Mouse (Mus musculus): ENCODE data around the gene Plxnb3.
"Not testable (repeated sequence)": the region's sequence is repeated elsewhere in the genome, so short reads cannot be mapped to it uniquely, and the experiment has no call there.

Plxnb3 gene

DNA sequence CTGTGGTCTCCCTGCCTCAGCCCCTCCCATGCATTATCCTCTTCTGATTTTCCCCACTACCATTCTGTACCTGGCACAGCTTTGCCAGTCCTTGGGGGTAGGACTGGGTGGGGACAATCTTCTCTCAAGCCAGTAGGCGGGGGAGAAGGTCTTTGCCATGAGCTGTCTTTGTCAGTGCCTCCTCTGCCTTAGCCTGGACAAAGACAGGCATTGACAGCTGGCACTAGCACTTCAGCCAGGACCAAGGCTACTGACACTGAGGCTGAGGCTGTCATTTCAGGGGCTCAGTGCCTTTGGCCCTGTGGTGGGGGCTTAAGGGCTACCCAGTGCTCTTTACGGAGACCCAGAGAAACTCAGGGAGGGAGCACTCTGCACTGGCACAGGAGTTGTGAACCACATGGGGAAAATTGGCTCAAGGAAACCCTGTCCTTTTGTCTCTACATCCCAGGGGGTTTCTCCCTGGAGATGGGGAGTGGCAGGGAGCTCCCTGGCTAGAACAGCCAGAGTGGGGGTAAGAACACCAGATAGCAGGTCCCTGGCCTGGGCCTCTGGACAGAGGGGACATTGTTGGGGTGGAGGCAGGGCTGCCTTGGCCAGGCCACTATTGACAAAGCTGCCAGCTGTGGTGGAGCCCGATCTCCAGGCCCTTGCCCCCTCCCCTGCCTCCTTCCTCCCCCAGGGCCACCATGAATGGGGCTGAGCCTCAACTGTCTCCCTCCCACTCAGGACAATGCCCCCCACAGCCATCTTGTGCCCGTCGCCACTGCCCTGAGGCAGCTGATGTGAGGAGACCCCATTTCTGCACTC lies at the start of gene Plxnb3:
Plxnb3 (plus strand) TSS at position 757 of the 807 bp plus-strand sequence.
- no peak for DNase-seq (ENCODE audit: low spot score in 2 of 2)

DNA sequence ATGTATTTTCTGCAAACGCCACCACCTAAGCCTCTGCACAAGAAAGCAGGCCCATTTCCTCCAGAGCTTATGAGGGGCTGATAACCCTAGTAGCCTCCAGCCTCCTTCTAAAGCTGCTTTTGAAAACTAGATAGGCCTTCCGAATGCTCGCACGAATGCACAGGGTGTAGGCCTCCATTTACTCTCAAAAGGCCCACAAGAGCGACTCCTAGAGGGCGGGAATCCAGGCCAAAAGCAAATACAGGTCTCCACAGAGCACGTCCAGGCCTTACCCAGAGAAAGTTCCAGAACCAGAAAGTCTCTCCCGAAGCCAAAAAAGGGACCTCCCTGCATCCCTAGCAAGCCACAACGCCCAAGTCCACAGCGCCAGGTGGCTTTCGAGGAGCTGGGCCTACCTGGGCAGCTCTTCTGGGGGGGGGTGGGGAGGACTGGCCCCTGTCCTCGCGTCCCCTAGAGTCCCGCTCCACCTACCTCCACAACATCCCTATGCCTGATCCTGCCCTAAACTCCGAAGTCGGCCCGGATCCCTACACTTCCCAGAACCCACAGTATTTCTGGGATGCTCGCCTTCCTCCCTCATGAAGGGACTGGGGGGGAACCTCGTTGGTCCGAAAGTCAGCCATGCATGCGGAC lies 41.3 kb upstream of the Plxnb3 start:
- DNase-seq (ENCODE audit: low spot score in 2 of 2): peak; percentile 38 to 41

- DNase-seq (ENCODE audit: low spot score in 2 of 2): peak; percentile 92 to 94
Measured at GRCm38 (mm10) chrX:73716109-73716661, 40.7 kb upstream of the Plxnb3 start, which contains the start of the genes Bcap31 and Abcd1. TSS of gene Bcap31 (minus strand) at chrX:73716175. TSS of gene Abcd1 (plus strand) at chrX:73716597.

- peak; percentile 21 to 32 for DNase-seq (ENCODE audit: low spot score in 2 of 2)
Measured at GRCm38 (mm10) chrX:73716709-73717545, 40.0 kb upstream of the Plxnb3 start.

- peak; percentile 31 to 35 for DNase-seq (ENCODE audit: low spot score in 2 of 2)
Measured at GRCm38 (mm10) chrX:73717667-73718066, 39.2 kb upstream of the Plxnb3 start.

- DNase-seq (ENCODE audit: low spot score in 2 of 2): peak in 1 of 2 experiments; percentile 22
Measured at GRCm38 (mm10) chrX:73718271-73718670, 38.6 kb upstream of the Plxnb3 start.

DNA sequence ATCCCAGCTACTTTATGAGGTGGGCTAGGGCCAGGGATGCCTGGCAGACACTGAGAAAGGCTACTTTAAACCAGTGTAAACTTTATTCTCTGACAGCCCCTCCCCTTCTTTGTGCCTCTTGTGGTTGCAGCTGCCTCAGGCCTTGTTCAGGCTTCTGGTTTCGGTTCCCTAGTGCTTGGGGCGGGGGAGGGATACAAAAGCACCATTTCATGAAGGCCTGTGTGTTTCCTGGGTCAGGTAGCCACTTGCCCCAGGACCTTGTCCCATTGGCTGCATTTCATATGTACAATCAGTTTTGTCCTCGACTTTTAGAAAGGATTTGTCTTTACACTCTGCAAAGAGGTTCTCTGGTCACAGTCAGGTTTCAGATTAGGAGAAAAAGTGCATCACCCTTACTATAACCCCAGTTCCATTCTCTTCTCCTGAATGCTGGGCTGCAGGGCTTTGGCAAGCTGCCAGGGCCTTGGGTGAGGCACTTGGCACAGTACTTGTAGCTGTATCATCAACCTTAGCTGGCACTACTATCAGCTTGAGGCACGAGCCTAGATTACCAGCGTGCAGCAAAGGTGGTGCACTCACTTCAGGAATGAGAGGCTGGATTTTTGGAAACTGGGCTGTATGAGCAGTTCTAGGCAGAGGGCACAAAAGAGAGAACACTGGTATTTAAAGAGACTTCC lies 38.1 kb upstream of the Plxnb3 start:
- DNase-seq (ENCODE audit: low spot score in 2 of 2): peak; percentile 29 to 43

DNA sequence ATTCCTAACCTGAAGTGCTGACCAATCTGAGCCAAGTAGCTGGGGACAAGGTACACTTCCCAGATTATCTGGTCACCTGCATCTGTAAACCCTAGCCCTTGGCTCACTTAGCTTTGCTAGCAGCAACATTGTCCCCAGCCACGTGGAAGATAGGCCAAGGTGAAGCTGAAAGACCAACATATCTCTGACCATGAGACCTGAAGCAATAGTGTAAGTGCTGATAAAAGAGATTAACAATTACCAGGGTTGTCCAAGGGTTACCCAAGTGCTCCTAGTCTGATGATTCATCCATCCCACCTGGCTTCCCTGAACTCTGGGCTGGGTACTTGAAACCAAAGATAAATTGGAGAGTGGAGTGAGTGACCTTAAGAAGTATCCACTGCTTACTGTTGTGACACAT lies 26.0 kb upstream of the Plxnb3 start:
- DNase-seq (ENCODE audit: low spot score in 2 of 2): no peak

DNA sequence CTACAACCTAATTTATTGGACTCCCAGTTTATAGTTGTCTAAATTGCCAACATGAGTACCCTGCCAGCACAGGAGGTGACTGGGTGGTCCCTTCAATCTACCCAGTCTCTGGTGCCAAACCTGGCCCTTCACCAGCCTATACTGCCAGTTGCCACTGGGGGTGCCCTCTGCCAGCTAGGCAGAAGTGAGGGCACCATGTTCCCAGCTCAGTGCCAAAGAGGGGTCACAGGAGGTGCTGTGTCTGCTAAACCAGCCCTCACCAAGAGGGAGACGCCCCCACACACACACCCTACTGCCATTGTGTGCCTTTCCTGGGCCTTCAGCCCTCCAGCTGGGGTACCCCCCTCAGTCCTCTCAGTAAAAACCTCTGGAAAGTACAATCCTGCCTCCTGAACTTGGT lies 18.7 kb upstream of the Plxnb3 start:
- DNase-seq (ENCODE audit: low spot score in 2 of 2): peak in 1 of 2 experiments; percentile 22

GRCm38 (mm10) chrX:73739151-73739550 lies 17.7 kb upstream of the Plxnb3 start:
- no peak for DNase-seq (ENCODE audit: low spot score in 2 of 2)

- DNase-seq (ENCODE audit: low spot score in 2 of 2): not testable (repeated sequence)
Measured at GRCm38 (mm10) chrX:73739841-73740240, 17.0 kb upstream of the Plxnb3 start.

DNA sequence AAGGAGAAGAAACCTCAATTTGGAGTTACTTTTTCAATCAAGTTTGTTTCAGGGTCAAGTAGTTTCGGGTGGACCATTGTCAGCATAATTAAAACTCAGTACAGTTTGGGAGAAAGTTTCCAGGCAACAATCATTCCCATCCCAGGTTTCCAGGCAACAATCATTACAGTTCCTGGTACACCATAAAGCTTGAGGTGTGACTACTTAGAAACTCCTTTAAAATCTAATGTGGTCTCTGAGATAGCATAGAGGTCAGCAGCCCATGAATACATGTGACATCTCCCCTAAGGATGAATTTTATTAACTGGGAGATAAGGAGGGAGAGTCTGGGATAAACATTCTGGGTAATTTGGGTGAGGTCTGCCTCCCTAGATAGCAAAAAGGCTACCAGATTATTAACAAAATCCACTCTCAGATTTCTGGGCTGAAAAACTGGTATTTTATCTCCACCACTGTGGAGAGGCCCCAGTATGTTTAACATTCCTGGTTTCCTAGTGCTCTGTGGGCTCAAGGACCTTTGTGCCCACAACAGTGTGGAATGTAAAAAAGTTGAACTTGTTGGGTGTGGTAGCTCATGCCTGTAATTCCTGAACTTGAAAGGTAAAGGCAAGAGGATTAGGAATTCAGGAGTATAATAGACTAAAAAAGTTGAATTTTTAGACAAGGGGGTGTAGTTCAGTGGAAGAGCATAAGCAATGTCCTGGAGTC lies 12.0 kb upstream of the Plxnb3 start:
- DNase-seq (ENCODE audit: low spot score in 2 of 2): no peak

DNA sequence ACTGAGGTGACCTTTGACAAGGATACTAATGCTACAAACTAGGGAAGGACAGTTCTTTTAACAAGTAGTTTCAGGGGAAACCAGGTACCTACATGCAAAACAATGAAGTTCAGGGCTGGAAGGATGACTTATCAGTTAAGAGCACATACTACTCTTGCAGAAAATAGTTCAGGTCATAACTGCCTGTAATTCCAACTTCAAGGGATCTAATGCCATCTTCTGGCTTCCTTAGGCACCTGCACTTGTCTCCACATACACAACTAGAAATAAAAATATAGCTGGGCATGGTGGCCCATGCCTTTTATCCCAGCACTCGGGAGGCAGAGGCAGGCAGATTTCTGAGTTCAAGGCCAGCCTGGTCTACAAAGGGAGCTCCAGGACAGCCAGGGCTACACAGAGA lies 7.9 kb upstream of the Plxnb3 start:
- DNase-seq (ENCODE audit: low spot score in 2 of 2): no peak

DNA sequence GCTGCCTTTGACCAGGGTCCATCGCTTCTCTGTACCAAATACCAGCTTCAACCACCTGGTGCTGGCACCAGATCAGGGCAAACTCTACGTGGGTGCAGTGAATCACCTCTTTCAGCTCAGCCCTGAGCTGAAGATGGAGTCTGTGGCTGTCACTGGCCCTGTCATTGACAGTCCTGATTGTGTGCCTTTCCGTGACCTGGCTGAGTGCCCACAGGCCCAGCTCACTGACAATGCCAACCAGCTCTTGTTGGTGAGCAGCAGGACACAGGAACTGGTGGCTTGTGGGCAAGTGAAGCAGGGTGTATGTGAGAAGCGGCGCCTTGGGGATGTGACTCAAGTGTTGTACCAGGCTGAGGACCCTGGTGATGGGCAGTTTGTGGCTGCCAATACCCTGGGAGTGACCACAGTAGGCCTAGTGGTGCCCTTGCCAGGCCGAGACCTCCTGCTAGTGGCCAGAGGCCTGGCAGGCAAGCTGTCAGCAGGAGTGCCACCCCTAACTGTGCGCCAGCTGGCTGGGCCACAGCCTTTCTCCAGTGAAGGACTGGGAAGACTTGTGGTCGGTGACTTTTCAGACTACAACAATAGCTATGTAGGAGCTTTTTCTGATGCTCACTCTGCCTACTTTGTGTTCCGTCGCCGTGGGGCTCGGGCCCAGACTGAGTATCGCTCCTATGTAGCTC lies 1.9 kb downstream of the Plxnb3 start:
- peak in 1 of 2 experiments; percentile 37 for DNase-seq (ENCODE audit: low spot score in 2 of 2)

- peak in 1 of 2 experiments; percentile 48 for DNase-seq (ENCODE audit: low spot score in 2 of 2)
Measured at GRCm38 (mm10) chrX:73765311-73765710, 8.4 kb downstream of the Plxnb3 start.

DNA sequence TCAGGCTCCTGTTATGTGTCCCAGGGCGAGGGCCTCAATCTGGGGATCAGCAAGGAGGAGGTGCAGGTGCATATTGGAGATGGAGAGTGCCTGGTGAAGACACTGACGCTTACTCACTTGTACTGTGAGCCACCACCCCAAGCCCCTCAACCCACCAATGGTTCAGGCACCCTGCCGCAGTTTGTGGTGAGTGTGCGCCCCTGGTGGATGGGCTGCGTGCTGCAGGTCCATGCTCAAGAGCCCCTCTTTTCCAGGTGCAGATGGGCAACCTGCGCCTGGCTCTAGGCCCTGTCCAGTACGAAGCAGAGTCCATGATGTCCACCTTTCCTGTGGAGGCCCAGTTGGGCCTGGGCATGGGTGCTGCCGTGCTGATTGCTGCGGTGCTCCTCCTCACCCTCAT lies 10.4 kb downstream of the Plxnb3 start:
- DNase-seq (ENCODE audit: low spot score in 2 of 2): no peak

- no peak for DNase-seq (ENCODE audit: low spot score in 2 of 2)
Measured at GRCm38 (mm10) chrX:73774168-73774760, 17.4 kb downstream of the Plxnb3 start, which contains the start of gene Srpk3. TSS of gene Srpk3 (plus strand) at chrX:73774405.

- no peak for DNase-seq (ENCODE audit: low spot score in 2 of 2)
Measured at GRCm38 (mm10) chrX:73774802-73775483, 18.1 kb downstream of the Plxnb3 start.

GRCm38 (mm10) chrX:73782227-73782626 lies 25.3 kb downstream of the Plxnb3 start:
- no peak for DNase-seq (ENCODE audit: low spot score in 2 of 2)

Data from right cerebral cortex, postnatal 10 days (tissue).